Mouse (Mus musculus) neural tube, embryonic 14.5 days (tissue): Measurements from ENCODE around the gene Casr. TPM values are rescaled to one million over a fixed set of nuclear protein-coding genes. Genes with fewer than 3 reads are reported as not detected.

ENCODE experiments used
- ATAC-seq: fragments of 200-750 bp; cut with Nextera tagmentation; 2 replicates; pipeline ENCODE4 v1.8.0; 2017; ENCODE audit warnings: low read depth, mild to moderate bottlenecking, moderate TSS enrichment, moderate library complexity
- H3K27ac ChIP-seq: fragments of 300-500 bp; sonication (generic); 2 replicates; pipeline ENCODE4 v1.5.1; 2014; ENCODE audit warnings: low read depth, mild to moderate bottlenecking, control low read depth, low read length, moderate library complexity, mixed read lengths
- H3K27me3 ChIP-seq: fragments of 300-500 bp; sonication (generic); 2 replicates; pipeline ENCODE4 v1.6.1; 2014; ENCODE audit warnings: low read length; ENCODE audit not compliant: control insufficient read depth, insufficient read depth
- H3K36me3 ChIP-seq: fragments of 300-500 bp; sonication (generic); 2 replicates; pipeline ENCODE4 v1.6.1; 2014; ENCODE audit warnings: low read length, mixed read lengths; ENCODE audit not compliant: control insufficient read depth, insufficient read depth
- H3K4me1 ChIP-seq: fragments of 300-500 bp; sonication (generic); 2 replicates; pipeline ENCODE4 v1.6.1; 2014; ENCODE audit warnings: low read length; ENCODE audit not compliant: control insufficient read depth, insufficient read depth
- H3K4me2 ChIP-seq: fragments of 300-500 bp; sonication (generic); 2 replicates; pipeline ENCODE4 v1.6.1; 2014; ENCODE audit warnings: mild to moderate bottlenecking, low read depth, low read length, control low read depth
- H3K4me3 ChIP-seq: fragments of 300-500 bp; sonication (generic); 2 replicates; pipeline ENCODE4 v1.5.1; 2014; ENCODE audit warnings: low read depth, low read length, control low read depth, mixed read lengths
- H3K9ac ChIP-seq: fragments of 300-500 bp; sonication (generic); replicated peaks from 2 replicates; pipeline ENCODE4 v1.6.1; 2014; ENCODE audit warnings: low read depth, mild to moderate bottlenecking, control low read depth, low read length, mixed read lengths
- H3K9me3 ChIP-seq: fragments of 300-500 bp; sonication (generic); 2 replicates; pipeline ENCODE4 v1.6.1; 2016; ENCODE audit warnings: low read length; ENCODE audit not compliant: control insufficient read depth
- WGBS: fragments of 180-500 bp; shearing (Covaris S2); extraction: QIAGEN DNeasy Blood & Tissue Kit; methylation state at CpG from one replicate; pipeline ENCODE4 v1.1.7; 2014; 5-methylcytosine and 5-hydroxymethylcytosine counted together
- polyA plus RNA-seq: library from polyadenylated mRNA; unstranded; fragments of >200 nt; fragmentation: Nextera tagmentation; extraction: Ambion mirVana; gene quantifications from 2 replicates; pipeline ENCODE4 v1.2.1, GENCODE M21; 2014

Casr gene
- polyA plus RNA-seq, 1 experiment from 2014 or later, result not detected

- no peaks in the 10 kb centered on the region for H3K4me1 ChIP-seq
- no peak overlapping the region for H3K27ac ChIP-seq
- H3K27me3 ChIP-seq, result no peaks in the 10 kb centered on the region
- H3K36me3 ChIP-seq, result no peaks in the 10 kb centered on the region
- WGBS, result 88% methylated on average over 10 of the region's 10 CpGs
- H3K9ac ChIP-seq, result no peak overlapping the region
- no peak overlapping the region for H3K4me2 ChIP-seq
- H3K4me3 ChIP-seq, result no peak overlapping the region
- no peak for ATAC-seq
- H3K9me3 ChIP-seq, result no peaks in the 10 kb centered on the region
Measured at GRCm38 (mm10) chr16:36555672-36556165, 6.2 kb downstream of the Casr start.

DNA sequence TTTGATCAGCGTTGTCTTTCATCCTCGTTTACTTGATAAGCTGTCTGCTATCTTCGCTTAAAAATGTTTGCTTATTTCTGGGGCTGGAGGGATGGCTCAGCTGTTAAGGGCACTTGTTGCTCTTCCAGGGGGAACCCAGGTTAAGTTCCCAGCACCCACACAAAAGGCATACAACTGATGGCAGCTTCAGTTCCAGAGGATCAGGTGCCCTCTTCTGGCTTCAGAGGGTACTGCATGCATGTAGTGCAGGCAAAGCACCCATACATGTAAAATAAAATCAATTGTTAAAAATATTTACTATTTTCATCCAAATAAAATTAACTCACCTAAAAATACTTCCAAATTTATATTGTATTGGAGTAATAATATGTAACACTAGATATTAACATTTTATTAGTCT, 8.3 kb downstream of the Casr start:
- ATAC-seq, result no peak

GRCm38 (mm10) chr16:36545333-36545732, 16.6 kb downstream of the Casr start:
- H3K27me3 ChIP-seq, result no peaks in the 10 kb centered on the region
- no peak overlapping the region for H3K27ac ChIP-seq
- no peak overlapping the region for H3K9ac ChIP-seq
- no peaks in the 10 kb centered on the region for H3K4me1 ChIP-seq
- no peak for ATAC-seq
- H3K4me3 ChIP-seq, result no peak overlapping the region
- H3K9me3 ChIP-seq, result no peaks in the 10 kb centered on the region
- WGBS, result 19% methylated on average over 4 of the region's 4 CpGs
- no peak overlapping the region for H3K4me2 ChIP-seq
- H3K36me3 ChIP-seq, result no peaks in the 10 kb centered on the region

More for the DNA sequence above, 8.3 kb downstream of the Casr start:
- Histone ChIP-seq H3K4me3 (no peak overlapping the region), H3K9me3 (no peaks in the 10 kb centered on the region), H3K4me2 (no peak overlapping the region), H3K4me1 (no peaks in the 10 kb centered on the region), H3K36me3 (no peaks in the 10 kb centered on the region), H3K27ac (no peak overlapping the region), H3K9ac (no peak overlapping the region), H3K27me3 (no peaks in the 10 kb centered on the region)
- 93% methylated on average over 3 of the region's 3 CpGs for WGBS

- Histone ChIP-seq H3K4me3 (no peak overlapping the region), H3K36me3 (no peaks in the 10 kb centered on the region), H3K9ac (no peak overlapping the region), H3K27ac (no peak overlapping the region), H3K27me3 (no peaks in the 10 kb centered on the region), H3K9me3 (no peaks in the 10 kb centered on the region), H3K4me1 (no peaks in the 10 kb centered on the region), H3K4me2 (no peak overlapping the region)
- ATAC-seq, result no peak
- WGBS, result 84% methylated on average over 3 of the region's 3 CpGs
Measured at GRCm38 (mm10) chr16:36543091-36543490, 18.9 kb downstream of the Casr start.

DNA sequence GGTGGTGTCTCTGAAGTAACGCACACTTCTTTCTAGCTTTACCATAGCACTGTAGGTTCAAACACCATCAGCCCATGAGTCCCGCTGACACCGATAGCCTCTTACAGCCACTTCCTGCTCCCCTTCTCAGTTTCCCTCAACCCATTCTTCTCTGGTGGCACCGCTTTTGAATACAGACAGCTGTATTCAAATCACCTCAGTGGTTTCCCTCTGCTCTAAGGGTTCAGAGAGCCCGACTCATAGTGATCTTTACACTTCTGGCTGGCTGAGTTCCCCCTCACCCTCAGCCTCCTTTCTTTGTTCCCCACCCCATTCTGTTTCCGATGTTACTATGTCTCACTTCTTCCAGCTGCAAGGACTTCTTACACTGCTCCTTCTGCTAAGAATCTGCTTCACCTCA, 21.1 kb downstream of the Casr start:
- Histone ChIP-seq H3K4me1 (no peaks in the 10 kb centered on the region), H3K9ac (no peak overlapping the region), H3K9me3 (no peaks in the 10 kb centered on the region), H3K4me3 (no peak overlapping the region), H3K27me3 (no peaks in the 10 kb centered on the region), H3K36me3 (no peaks in the 10 kb centered on the region), H3K4me2 (no peak overlapping the region), H3K27ac (no peak overlapping the region)
- ATAC-seq, result no peak
- 68% methylated on average over 6 of the region's 6 CpGs for WGBS

- WGBS, result 79% methylated on average over 11 of the region's 11 CpGs
- Histone ChIP-seq H3K36me3 (no peaks in the 10 kb centered on the region), H3K4me3 (no peak overlapping the region), H3K4me1 (no peaks in the 10 kb centered on the region), H3K27me3 (no peaks in the 10 kb centered on the region), H3K9ac (no peak overlapping the region), H3K4me2 (no peak overlapping the region), H3K27ac (no peak overlapping the region), H3K9me3 (no peaks in the 10 kb centered on the region)
- ATAC-seq, result no peak
Measured at GRCm38 (mm10) chr16:36532981-36533687, 28.8 kb downstream of the Casr start.

- no peaks in the 10 kb centered on the region for H3K36me3 ChIP-seq
- ATAC-seq, result no peak
- 70% methylated on average over 4 of the region's 4 CpGs for WGBS
- no peak overlapping the region for H3K4me3 ChIP-seq
- no peak overlapping the region for H3K9ac ChIP-seq
- no peaks in the 10 kb centered on the region for H3K27me3 ChIP-seq
- no peak overlapping the region for H3K4me2 ChIP-seq
- H3K27ac ChIP-seq, result no peak overlapping the region
- H3K9me3 ChIP-seq, result no peaks in the 10 kb centered on the region
- H3K4me1 ChIP-seq, result no peaks in the 10 kb centered on the region
Measured at GRCm38 (mm10) chr16:36532046-36532445, 29.9 kb downstream of the Casr start.

GRCm38 (mm10) chr16:36531630-36532029, 30.3 kb downstream of the Casr start:
- H3K27ac ChIP-seq, result no peak overlapping the region
- no peaks in the 10 kb centered on the region for H3K36me3 ChIP-seq
- H3K9ac ChIP-seq, result no peak overlapping the region
- 84% methylated on average over 5 of the region's 5 CpGs for WGBS
- no peak overlapping the region for H3K4me2 ChIP-seq
- ATAC-seq, result no peak
- no peaks in the 10 kb centered on the region for H3K27me3 ChIP-seq
- H3K9me3 ChIP-seq, result no peaks in the 10 kb centered on the region
- H3K4me1 ChIP-seq, result no peaks in the 10 kb centered on the region
- H3K4me3 ChIP-seq, result no peak overlapping the region

GRCm38 (mm10) chr16:36530566-36531552, 31.1 kb downstream of the Casr start:
- no peak overlapping the region for H3K9ac ChIP-seq
- ATAC-seq, result no peak
- no peak overlapping the region for H3K4me3 ChIP-seq
- no peaks in the 10 kb centered on the region for H3K9me3 ChIP-seq
- no peak overlapping the region for H3K27ac ChIP-seq
- 84% methylated on average over 15 of the region's 15 CpGs for WGBS
- no peaks in the 10 kb centered on the region for H3K27me3 ChIP-seq
- H3K4me1 ChIP-seq, result no peaks in the 10 kb centered on the region
- no peak overlapping the region for H3K4me2 ChIP-seq
- H3K36me3 ChIP-seq, result no peaks in the 10 kb centered on the region
